Mouse (Mus musculus) heart, embryonic 15.5 days (tissue): ENCODE results near the gene Trim30c. TPM values are rescaled to one million over a fixed set of nuclear protein-coding genes. Genes with fewer than 3 reads are reported as not detected.
"Not testable (repeated sequence)": the region's sequence is repeated elsewhere in the genome, so short reads cannot be mapped to it uniquely, and the experiment has no call there.

Experiments used
- ATAC-seq: fragments of 200-750 bp; cut with Nextera tagmentation; replicated peaks from 2 replicates; pipeline ENCODE4 v1.8.0; 2017; ENCODE audit warnings: low read depth, moderate TSS enrichment; ENCODE audit not compliant: insufficient number of reproducible peaks, insufficient read depth, low FRiP score
- H3K27ac ChIP-seq: fragments of 300-500 bp; sonication (generic); 2 replicates; pipeline ENCODE4 v1.5.1; 2015; ENCODE audit warnings: mild to moderate bottlenecking, inconsistent platforms
- H3K27me3 ChIP-seq: fragments of 300-500 bp; sonication (generic); 2 replicates; pipeline ENCODE4 v1.6.1; 2015; ENCODE audit warnings: inconsistent platforms
- H3K36me3 ChIP-seq: fragments of 300-500 bp; sonication (generic); 2 replicates; pipeline ENCODE4 v1.6.1; 2015; ENCODE audit warnings: mild to moderate bottlenecking, inconsistent platforms
- H3K4me1 ChIP-seq: fragments of 300-500 bp; sonication (generic); replicated peaks from 2 replicates; pipeline ENCODE4 v1.6.1; 2015; ENCODE audit warnings: inconsistent platforms
- H3K4me2 ChIP-seq: fragments of 300-500 bp; sonication (generic); 2 replicates; pipeline ENCODE4 v1.6.1; 2015; ENCODE audit warnings: inconsistent platforms, mild to moderate bottlenecking, moderate library complexity
- H3K4me3 ChIP-seq: fragments of 300-500 bp; sonication (generic); 2 replicates; pipeline ENCODE4 v1.5.1; 2015; ENCODE audit warnings: mild to moderate bottlenecking, inconsistent platforms
- H3K9ac ChIP-seq: fragments of 300-500 bp; sonication (generic); 2 replicates; pipeline ENCODE4 v1.6.1; 2015; ENCODE audit warnings: mild to moderate bottlenecking, inconsistent platforms
- H3K9me3 ChIP-seq: fragments of 300-500 bp; sonication (generic); replicated peaks from 2 replicates; pipeline ENCODE4 v1.6.1; 2016; ENCODE audit warnings: inconsistent platforms
- WGBS: fragments of 180-500 bp; shearing (Covaris S2); methylation state at CpG from one replicate; pipeline ENCODE4 v1.1.7; 2015; ENCODE audit warnings: mixed read lengths; 5-methylcytosine and 5-hydroxymethylcytosine counted together
- polyA plus RNA-seq: library from polyadenylated mRNA; unstranded; fragments of >200 nt; fragmentation: Nextera tagmentation; extraction: Ambion mirVana; gene quantifications from 2 replicates; pipeline ENCODE4 v1.2.1, GENCODE M21; 2015

Trim30c gene
- polyA plus RNA-seq, result 0.11 and 0.23 TPM in 2 replicates

DNA sequence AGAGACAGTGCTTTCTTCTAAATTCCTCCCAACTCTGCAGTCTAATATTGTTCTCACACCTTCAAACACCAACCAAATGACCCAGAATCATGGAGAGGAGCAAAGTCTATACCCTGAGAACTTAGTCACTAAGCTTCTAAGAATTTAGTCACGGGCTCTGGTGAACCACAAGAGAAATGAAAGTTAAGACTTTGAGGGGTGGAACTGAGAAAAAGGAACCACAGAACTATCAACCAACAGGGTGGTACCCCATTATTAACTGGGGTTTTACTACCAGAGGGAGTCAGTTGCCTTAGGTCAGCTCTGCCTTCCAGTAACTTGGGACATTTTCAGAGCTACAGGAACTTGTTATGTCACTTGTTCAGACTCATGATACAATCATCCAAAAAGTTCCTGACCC lies at the start of gene Trim30c:
TSS of gene Trim30c (minus strand) at position 140 of the 400 bp plus-strand sequence.
- Histone ChIP-seq H3K27ac (no peak within 1 kb of the TSS), H3K4me1 (no peaks in the 10 kb centered on the region), H3K9me3 (no peaks in the 10 kb centered on the region), H3K27me3 (no peaks in the 10 kb centered on the region), H3K4me2 (no peak within 1 kb of the TSS), H3K36me3 (no peaks in the 10 kb centered on the region), H3K9ac (no peak within 1 kb of the TSS), H3K4me3 (no peak within 1 kb of the TSS)
- WGBS, result 60% methylated on average over 1 of the region's 1 CpGs
- ATAC-seq, result no peak

DNA sequence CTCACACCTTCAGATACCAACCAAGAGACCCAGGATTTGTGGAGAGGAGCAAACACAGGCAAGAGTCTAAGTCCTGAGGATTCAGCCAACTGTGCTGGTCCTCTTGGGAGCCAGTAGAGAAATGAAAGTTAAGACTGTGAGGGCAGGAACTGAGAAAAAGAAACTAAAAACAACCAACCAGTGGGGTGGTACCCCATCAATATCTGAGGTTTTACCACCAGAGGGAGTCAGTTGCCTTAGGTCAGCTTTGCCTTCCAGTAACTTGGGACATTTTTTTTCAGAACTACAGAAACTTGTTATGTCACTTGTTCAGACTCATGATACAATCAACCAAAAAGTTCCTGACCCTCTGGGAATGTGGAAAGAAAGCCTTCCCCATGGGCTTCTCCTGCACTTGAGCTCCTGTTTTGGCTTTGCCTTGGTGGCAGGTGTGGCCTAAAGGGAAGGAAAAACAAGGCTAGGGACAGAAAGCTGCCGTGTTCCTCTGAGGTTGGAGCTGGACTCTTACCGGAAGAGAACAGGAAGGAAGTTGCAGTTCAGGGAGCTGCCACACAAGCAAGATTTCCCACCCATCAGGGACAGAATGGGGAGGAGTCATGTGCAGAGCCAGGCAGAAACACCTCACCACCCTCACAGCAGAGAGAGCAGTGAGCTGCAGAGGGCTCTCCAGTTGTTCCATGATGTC lies 45.5 kb upstream of the Trim30c start:
- no peak overlapping the region for H3K9ac ChIP-seq
- H3K27me3 ChIP-seq, result no peaks in the 10 kb centered on the region
- H3K36me3 ChIP-seq, result no peaks in the 10 kb centered on the region
- no peaks in the 10 kb centered on the region for H3K4me1 ChIP-seq
- 0 out of 2 replicates have a peak, but pooled peaks have one; percentile 55 for ATAC-seq
- H3K4me3 ChIP-seq, result peak overlapping the region; percentile 6; the same call in 1 of the 2 replicates
- peak overlapping the region; percentile 39; the same call in 1 of the 2 replicates for H3K27ac ChIP-seq
- H3K9me3 ChIP-seq, result no peaks in the 10 kb centered on the region
- WGBS, result 30% methylated on average over 2 of the region's 2 CpGs
- peak overlapping the region; percentile 17; the same call in 1 of the 2 replicates for H3K4me2 ChIP-seq

DNA sequence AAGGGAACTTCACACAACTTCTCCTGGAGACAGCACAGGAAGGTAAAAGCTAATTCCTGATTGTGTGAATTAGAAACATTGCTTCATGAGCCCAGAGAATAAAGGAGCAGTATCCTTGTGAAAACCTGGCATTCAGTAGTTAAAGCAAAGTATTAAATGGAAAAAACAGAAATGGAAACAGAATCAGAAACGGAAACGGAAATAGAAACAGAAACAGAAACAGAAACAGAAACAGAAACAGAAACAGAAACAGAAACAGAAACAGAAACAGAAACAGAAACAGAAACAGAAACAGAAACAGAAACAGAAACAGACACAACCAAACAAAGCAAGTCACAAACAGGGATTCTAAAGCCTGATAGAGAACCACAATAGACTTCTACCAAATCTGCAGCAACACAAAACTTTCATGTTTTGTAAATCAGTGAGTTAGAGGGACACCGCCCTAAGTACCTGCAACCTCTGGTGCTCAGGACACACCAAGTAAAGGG lies 3.9 kb upstream of the Trim30c start:
- ATAC-seq, result no peak
- Histone ChIP-seq H3K9ac (no peak overlapping the region), H3K27ac (no peak overlapping the region), H3K9me3 (no peaks in the 10 kb centered on the region), H3K4me1 (no peaks in the 10 kb centered on the region), H3K4me3 (no peak overlapping the region), H3K4me2 (no peak overlapping the region), H3K36me3 (no peaks in the 10 kb centered on the region), H3K27me3 (no peaks in the 10 kb centered on the region)
- WGBS, result 91% methylated on average over 3 of the region's 3 CpGs

GRCm38 (mm10) chr7:104401140-104401539 lies 503 bp upstream of the Trim30c start:
- ATAC-seq, result no peak
- H3K4me3 ChIP-seq, result no peak overlapping the region
- H3K36me3 ChIP-seq, result no peaks in the 10 kb centered on the region
- H3K9ac ChIP-seq, result no peak overlapping the region
- no peak overlapping the region for H3K27ac ChIP-seq
- no peaks in the 10 kb centered on the region for H3K4me1 ChIP-seq
- H3K9me3 ChIP-seq, result no peaks in the 10 kb centered on the region
- no peaks in the 10 kb centered on the region for H3K27me3 ChIP-seq
- no peak overlapping the region for H3K4me2 ChIP-seq

DNA sequence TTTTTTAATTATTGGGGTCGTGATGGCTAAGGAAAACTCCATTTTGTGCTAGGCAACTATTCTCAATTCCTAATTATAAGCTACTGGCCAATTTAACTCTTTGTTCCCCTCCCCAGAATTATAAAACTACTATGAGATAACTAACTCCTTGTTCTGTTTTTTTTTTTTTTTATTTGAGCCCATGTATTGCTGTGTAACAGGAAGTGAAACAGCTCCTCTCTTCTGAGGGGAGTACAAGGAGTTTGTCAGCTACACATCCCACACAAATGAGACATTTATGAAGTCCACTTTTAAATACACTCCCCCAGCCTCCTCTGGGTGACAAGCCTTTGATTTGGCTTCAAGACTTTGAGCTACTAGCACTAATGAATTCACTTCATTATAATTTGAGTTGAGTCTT lies 2.1 kb downstream of the Trim30c start:
- Histone ChIP-seq H3K36me3 (no peaks in the 10 kb centered on the region), H3K4me2 (no peak overlapping the region), H3K4me1 (no peaks in the 10 kb centered on the region), H3K9ac (no peak overlapping the region), H3K27me3 (no peaks in the 10 kb centered on the region), H3K27ac (no peak overlapping the region), H3K9me3 (no peaks in the 10 kb centered on the region), H3K4me3 (no peak overlapping the region)
- no peak for ATAC-seq
- 73% methylated on average over 1 of the region's 1 CpGs for WGBS

GRCm38 (mm10) chr7:104369736-104370414 lies 30.8 kb downstream of the Trim30c start, which contains the start of gene Trim30b:
Gene Trim30b, minus strand, starts transcription at chr7:104369884.
- no peak within 1 kb of the TSS for H3K9ac ChIP-seq
- no peaks in the 10 kb centered on the region for H3K27me3 ChIP-seq
- no peak within 1 kb of the TSS for H3K4me3 ChIP-seq
- no peak within 1 kb of the TSS for H3K27ac ChIP-seq
- H3K4me2 ChIP-seq, result no peak within 1 kb of the TSS
- no peak for ATAC-seq
- H3K36me3 ChIP-seq, result no peaks in the 10 kb centered on the region
- no peaks in the 10 kb centered on the region for H3K4me1 ChIP-seq
- no peaks in the 10 kb centered on the region for H3K9me3 ChIP-seq
- WGBS, result 63% methylated on average over 1 of the region's 1 CpGs

DNA sequence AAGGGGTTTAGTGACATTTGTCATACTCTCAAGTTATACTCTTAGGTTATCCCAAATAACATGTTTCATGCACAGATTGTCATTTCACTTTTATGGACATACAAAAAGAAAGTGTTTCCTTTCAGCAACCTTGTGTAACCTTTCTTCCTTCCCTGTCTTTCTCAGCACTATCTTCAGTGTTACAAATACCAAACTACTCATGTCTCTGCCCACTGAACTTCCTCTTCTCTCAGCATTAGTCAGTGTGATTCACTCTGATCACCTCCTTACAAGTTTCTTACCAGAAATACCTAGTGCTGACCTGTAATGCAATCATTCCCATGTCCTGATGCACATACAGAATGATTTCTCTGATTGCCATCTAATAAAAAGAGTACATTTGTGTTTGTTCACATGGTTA lies 34.3 kb downstream of the Trim30c start:
- Histone ChIP-seq H3K9ac (no peak overlapping the region), H3K27ac (no peak overlapping the region), H3K4me3 (no peak overlapping the region), H3K36me3 (no peaks in the 10 kb centered on the region), H3K27me3 (no peaks in the 10 kb centered on the region), H3K4me1 (no peaks in the 10 kb centered on the region), H3K4me2 (no peak overlapping the region), H3K9me3 (no peaks in the 10 kb centered on the region)
- ATAC-seq, result no peak

GRCm38 (mm10) chr7:104353600-104353967 lies 47.1 kb downstream of the Trim30c start:
- Histone ChIP-seq H3K4me1 (peaks cover 7% of the 10 kb centered on the region), H3K27me3 (no peaks in the 10 kb centered on the region), H3K9ac (no peak overlapping the region), H3K4me2 (peak overlapping the region; percentile 65), H3K27ac (peak overlapping the region; percentile 85), H3K4me3 (peak overlapping the region; percentile 62), H3K36me3 (no peaks in the 10 kb centered on the region), H3K9me3 (no peaks in the 10 kb centered on the region)
- no peak for ATAC-seq
- 55% methylated on average over 2 of the region's 2 CpGs for WGBS

DNA sequence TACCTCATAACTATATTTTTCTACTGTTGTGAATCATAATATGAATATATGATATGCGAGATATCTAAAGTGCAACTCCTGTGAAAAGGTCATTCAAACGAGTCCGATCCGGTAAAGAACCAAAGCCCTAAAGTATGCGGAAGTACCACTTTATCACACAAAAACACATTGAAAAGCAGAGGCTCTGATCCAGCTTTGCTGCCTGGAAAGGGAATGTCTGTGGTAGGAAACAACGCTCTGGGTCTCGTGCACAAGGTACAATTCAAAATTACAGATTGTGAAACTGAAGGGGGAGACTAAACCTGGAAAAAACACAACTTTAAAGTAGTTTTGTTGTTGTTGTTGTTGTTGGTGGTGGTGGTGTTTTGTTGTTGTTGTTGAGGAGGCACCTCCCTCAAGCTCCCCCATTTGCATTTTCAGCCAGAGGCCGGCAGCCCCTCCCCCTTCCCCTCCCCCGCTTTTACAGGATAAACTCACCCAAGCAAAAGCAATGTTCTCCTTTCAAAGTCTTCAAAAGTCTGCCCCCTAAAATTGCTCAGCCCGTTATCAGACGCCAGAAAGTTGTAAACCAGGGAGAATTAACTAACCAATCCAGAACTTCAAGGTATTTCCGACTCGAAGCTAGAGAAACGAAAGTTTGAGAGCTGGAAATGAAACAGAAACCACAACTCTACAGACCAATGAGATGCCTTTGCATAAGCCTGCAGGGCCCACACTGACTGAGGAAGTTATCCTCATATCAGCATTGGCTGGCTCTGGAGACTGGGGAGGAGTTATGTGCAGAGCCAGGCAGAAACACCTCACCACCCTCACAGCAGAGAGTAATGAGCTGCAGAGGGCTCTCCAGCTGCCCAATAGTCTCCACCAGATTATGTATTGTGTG lies 47.7 kb downstream of the Trim30c start, which contains the start of gene Trim12c:
TSS of gene Trim12c (minus strand) at position 646 of the 883 bp plus-strand sequence.
- Histone ChIP-seq H3K4me2 (peak within 1 kb of the TSS; percentile 65), H3K27me3 (no peaks in the 10 kb centered on the region), H3K36me3 (no peaks in the 10 kb centered on the region), H3K9me3 (no peaks in the 10 kb centered on the region), H3K4me1 (peaks cover 7% of the 10 kb centered on the region), H3K27ac (peak within 1 kb of the TSS; percentile 85), H3K9ac (peak within 1 kb of the TSS; percentile 45), H3K4me3 (peak within 1 kb of the TSS; percentile 62)
- ATAC-seq, result peak; percentile 100
- WGBS, result 3% methylated on average over 14 of the region's 14 CpGs

GRCm38 (mm10) chr7:104348043-104348442 lies 52.6 kb downstream of the Trim30c start:
- WGBS, result 82% methylated on average over 4 of the region's 4 CpGs
- not testable (repeated sequence) for H3K4me2 ChIP-seq, H3K9ac ChIP-seq, H3K4me3 ChIP-seq, H3K9me3 ChIP-seq, H3K27me3 ChIP-seq, ATAC-seq, H3K4me1 ChIP-seq, H3K27ac ChIP-seq, H3K36me3 ChIP-seq

GRCm38 (mm10) chr7:104340744-104341143 lies 59.9 kb downstream of the Trim30c start:
- not testable (repeated sequence) for H3K27ac ChIP-seq, H3K4me1 ChIP-seq, H3K4me3 ChIP-seq, H3K9me3 ChIP-seq, H3K36me3 ChIP-seq, ATAC-seq, H3K27me3 ChIP-seq, H3K4me2 ChIP-seq, H3K9ac ChIP-seq
- 83% methylated on average over 4 of the region's 4 CpGs for WGBS
